Mouse (Mus musculus) layer of hippocampus, adult 2 months (tissue): ENCODE measurements around the gene Prss56. TPM values are rescaled to one million over a fixed set of nuclear protein-coding genes. Genes with fewer than 3 reads are reported as not detected.

ENCODE experiments used
- DNase-seq, 2 experiments: peaks; one replicate each; pipeline ENCODE4 v3.0.0; 2022; ENCODE audit warnings: low spot score in 2 of 2
- H3K27ac ChIP-seq: fragments of 200-600 bp; 2 replicates; pipeline ENCODE4 v1.8.1; 2022
- H3K4me3 ChIP-seq: fragments of 200-600 bp; 2 replicates; pipeline ENCODE4 v1.8.1; 2022; ENCODE audit warnings: mild to moderate bottlenecking
- CTCF ChIP-seq: fragments of 200-600 bp; conservative IDR thresholded peaks from 2 replicates; pipeline ENCODE4 v1.8.1; 2022; ENCODE audit warnings: antibody characterized with exemption, mild to moderate bottlenecking, moderate library complexity
- total RNA-seq, 2 experiments: library from RNA; stranded (reverse); gene quantifications; 2 replicates each; pipeline ENCODE4 v1.2.3; 2021

Prss56 gene
- total RNA-seq, 2 experiments from 2014 or later = 0.15 to 0.22 TPM

DNA sequence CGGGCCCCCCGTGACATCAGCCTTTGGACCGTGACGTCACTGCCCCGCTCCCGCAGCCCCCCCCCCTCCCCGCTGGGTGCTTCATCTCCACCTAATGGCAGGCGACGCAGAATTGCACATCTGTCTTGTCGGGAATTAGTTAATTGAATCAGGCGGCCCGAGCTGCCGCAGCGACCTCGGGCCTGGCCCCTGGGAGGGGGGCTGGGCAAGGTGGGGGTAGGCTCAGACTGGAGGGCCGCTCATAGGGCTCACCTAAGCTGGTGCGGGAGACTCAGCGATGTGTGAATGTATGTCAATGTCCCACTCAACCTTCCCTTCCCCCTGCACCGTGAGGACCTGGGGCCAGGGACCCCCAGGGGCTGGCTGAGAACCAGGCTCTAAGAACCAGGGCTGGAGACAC lies 12.7 kb upstream of the Prss56 start:
- Histone ChIP-seq H3K27ac (no peak overlapping the region), H3K4me3 (no peak overlapping the region)
- TF ChIP-seq CTCF = no peak
- DNase-seq = no peak

DNA sequence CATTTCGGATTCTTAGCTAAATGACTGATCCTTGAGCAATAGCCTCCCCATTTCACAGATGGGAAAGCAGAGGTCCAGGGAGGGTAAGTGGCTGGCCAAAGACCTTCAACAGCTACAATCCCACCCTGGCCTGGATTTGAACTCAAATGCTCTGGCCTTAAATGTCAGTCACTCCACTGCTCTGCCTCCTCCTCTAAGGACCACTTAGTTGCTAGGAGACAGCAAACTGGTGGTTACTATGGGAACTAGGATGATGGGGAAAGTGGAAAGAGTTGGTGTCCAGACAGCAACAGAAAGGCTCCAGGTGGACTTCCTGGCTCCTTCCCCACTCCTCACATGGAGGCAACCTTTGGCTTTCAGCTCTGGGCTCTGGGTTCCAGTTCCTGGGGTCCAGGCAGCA lies 11.8 kb upstream of the Prss56 start:
- H3K4me3 ChIP-seq = no peak overlapping the region
- no peak for TF ChIP-seq CTCF
- no peak for DNase-seq
- H3K27ac ChIP-seq = no peak overlapping the region

DNA sequence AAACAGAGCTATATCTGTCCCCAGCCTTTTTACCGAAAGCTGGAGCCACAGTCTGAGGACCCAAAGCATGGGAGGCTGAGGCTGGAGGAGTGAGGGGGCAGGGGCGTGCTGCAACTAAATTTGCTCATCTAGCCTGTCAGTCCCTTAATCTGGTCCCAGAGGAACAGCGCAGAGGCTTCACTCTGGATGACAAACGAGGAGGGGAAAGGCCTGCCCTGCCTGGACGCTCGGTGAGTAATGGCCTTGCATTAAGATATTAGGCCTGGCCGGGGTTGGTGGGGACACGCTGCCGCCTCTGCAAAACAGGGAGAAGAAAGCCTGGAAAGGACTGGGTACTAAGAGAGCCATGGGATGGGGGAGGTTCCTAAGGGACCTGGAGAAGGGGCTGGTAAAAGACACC lies 10.8 kb upstream of the Prss56 start:
- H3K4me3 ChIP-seq = no peak overlapping the region
- no peak for TF ChIP-seq CTCF
- no peak overlapping the region for H3K27ac ChIP-seq
- no peak for DNase-seq

GRCm38 (mm10) chr1:87174006-87174955 lies 8.8 kb upstream of the Prss56 start:
- DNase-seq = peak; percentile 38 to 62

GRCm38 (mm10) chr1:87175852-87176292 lies 7.2 kb upstream of the Prss56 start:
- peak; percentile 72 for TF ChIP-seq CTCF
- peak; percentile 55 to 65 for DNase-seq
- Histone ChIP-seq H3K4me3 (no peak overlapping the region), H3K27ac (0 out of 2 replicates have a peak overlapping the region, but pooled peaks have one; percentile 2)

More at GRCm38 (mm10) chr1:87174006-87174955, 8.8 kb upstream of the Prss56 start:
- H3K27ac ChIP-seq = no peak overlapping the region
- peak; percentile 90 for TF ChIP-seq CTCF
- no peak overlapping the region for H3K4me3 ChIP-seq

DNA sequence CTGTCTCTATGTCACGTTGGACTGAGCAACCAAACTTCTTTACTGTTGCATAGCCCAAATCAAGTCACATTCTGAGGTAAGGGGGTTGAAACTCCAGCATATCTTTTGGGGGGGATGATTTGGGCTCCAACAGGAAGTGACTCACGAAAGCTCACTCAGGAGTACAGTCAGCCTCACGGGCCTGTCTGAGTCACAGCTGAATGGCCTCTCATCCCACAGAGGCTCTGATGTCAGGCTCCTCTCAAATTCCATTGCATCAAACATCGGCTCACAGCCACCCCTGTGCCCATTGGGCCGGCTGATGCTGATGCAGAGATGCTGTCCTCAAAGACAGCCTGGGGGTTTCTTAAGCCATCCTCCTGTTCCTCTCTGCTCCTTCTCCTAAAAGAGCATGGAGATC lies 2.2 kb upstream of the Prss56 start:
- Histone ChIP-seq H3K4me3 (no peak overlapping the region), H3K27ac (no peak overlapping the region)
- no peak for TF ChIP-seq CTCF
- no peak for DNase-seq

- no peak for DNase-seq
- peak overlapping the region; percentile 32; the same call in 1 of the 2 replicates for H3K4me3 ChIP-seq
- H3K27ac ChIP-seq = no peak overlapping the region
- no peak for TF ChIP-seq CTCF
Measured at GRCm38 (mm10) chr1:87183998-87184750, 1.1 kb downstream of the Prss56 start.

- peak; percentile 75 for TF ChIP-seq CTCF
- H3K4me3 ChIP-seq = peak overlapping the region; percentile 32; the same call in 1 of the 2 replicates
- DNase-seq = peak; percentile 54 to 81
- no peak overlapping the region for H3K27ac ChIP-seq
Measured at GRCm38 (mm10) chr1:87184751-87185139, 1.6 kb downstream of the Prss56 start.

DNA sequence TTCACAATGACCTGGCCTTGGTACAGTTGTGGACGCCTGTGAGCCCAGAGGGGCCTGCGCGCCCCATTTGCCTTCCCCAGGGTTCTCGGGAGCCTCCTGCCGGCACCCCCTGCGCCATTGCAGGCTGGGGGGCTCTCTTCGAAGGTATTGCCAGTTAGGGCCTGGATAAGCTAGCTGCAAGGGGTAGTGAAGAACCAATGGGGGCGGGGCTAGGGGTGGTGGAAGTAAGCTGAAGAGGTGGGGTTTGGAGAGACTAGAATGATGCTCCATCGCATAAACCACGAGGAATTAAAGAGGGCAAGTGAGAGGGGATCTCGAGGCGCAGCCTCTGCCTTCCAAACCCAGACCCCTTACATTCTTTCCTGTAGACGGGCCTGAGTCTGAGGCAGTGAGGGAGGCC lies 2.4 kb downstream of the Prss56 start:
- Histone ChIP-seq H3K27ac (no peak overlapping the region), H3K4me3 (no peak overlapping the region)
- TF ChIP-seq CTCF = no peak
- DNase-seq = no peak

DNA sequence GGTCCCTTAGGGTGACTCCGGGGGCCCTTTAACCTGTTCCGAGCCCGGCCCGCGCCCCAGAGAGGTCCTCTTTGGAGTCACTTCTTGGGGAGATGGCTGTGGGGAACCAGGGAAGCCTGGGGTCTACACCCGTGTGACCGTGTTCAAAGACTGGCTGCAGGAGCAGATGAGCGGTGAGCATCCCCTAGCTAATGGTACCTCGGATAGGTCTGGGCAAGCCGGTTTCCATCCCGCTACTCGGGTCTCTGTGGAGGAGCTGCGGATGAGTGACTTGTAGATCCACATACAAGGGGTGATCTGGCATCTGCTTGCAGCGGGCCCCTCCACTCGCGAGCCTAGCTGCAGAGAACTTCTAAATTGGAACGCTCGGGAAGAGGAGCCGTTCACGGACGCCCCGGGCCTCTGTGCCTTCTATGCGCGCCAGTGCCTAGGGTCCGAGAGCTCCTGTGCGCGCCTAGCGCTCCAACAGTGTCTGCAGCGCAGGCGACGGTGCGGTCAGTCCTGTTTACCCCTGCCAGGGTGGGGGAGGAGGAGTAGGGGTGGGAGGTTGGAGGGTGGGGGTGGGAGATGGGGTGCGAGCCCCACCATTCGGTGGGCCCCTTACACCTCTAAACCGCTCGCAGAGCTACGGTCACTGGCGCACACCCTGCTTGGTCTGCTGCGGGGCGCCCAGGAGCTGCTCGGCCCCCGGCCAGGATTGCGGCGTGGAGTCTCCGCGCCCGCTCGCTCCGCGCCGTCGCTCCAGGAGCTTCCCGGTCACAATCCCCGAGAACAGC lies 3.3 kb downstream of the Prss56 start:
- TF ChIP-seq CTCF = no peak
- Histone ChIP-seq H3K4me3 (peak overlapping the region; percentile 61), H3K27ac (no peak overlapping the region)
- no peak for DNase-seq

- TF ChIP-seq CTCF = peak; percentile 93
- H3K27ac ChIP-seq = no peak overlapping the region
- peak overlapping the region; percentile 61 for H3K4me3 ChIP-seq
- DNase-seq = peak; percentile 61 to 79
Measured at GRCm38 (mm10) chr1:87187037-87187355, 3.9 kb downstream of the Prss56 start.

DNA sequence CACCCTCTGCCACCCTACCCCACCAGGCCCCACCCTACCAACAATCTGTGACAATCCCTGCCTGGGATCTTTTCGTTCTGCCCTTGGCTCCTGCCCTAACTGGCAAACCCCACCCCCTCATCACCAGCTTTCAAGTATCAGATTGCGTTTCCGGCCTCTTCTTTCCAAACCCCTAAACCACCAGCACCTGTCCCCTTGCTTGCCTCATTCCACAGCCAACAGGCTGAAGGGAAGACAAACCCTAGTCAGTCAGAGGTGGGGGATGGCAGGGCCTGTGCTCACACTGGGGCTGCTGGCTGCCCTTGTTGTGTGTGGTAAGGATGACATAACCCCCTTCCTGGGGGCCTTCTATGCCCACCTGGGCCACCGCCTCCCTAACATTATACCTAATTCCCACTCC lies 7.3 kb downstream of the Prss56 start, which contains the start of gene Chrnd:
Gene Chrnd (plus strand): TSS at position 179 of the 400 bp plus-strand sequence.
- no peak for TF ChIP-seq CTCF
- DNase-seq = no peak
- Histone ChIP-seq H3K4me3 (no peak within 1 kb of the TSS), H3K27ac (no peak within 1 kb of the TSS)
